Mouse (Mus musculus) hindbrain, embryonic 15.5 days (tissue): Measurements from ENCODE around the gene Tmem189. TPM values are rescaled to one million over a fixed set of nuclear protein-coding genes. Genes with fewer than 3 reads are reported as not detected.

Experiments used
- ATAC-seq: fragments of 200-750 bp; cut with Nextera tagmentation; 2 replicates; pipeline ENCODE4 v1.8.0; 2017; ENCODE audit warnings: low read depth, moderate number of reproducible peaks, moderate TSS enrichment; ENCODE audit not compliant: low FRiP score
- H3K27ac ChIP-seq: fragments of 300-500 bp; sonication (generic); replicated peaks from 2 replicates; pipeline ENCODE4 v1.5.1; 2015; ENCODE audit warnings: mild to moderate bottlenecking, inconsistent platforms
- H3K27me3 ChIP-seq: fragments of 300-500 bp; sonication (generic); 2 replicates; pipeline ENCODE4 v1.6.1; 2015; ENCODE audit warnings: control low read depth, inconsistent platforms
- H3K36me3 ChIP-seq: fragments of 300-500 bp; sonication (generic); 2 replicates; pipeline ENCODE4 v1.6.1; 2015; ENCODE audit warnings: control low read depth, inconsistent platforms
- H3K4me1 ChIP-seq: fragments of 300-500 bp; sonication (generic); replicated peaks from 2 replicates; pipeline ENCODE4 v1.6.1; 2015; ENCODE audit warnings: control low read depth, inconsistent platforms
- H3K4me2 ChIP-seq: fragments of 300-500 bp; sonication (generic); 2 replicates; pipeline ENCODE4 v1.6.1; 2015; ENCODE audit warnings: moderate library complexity, mild to moderate bottlenecking, inconsistent platforms
- H3K4me3 ChIP-seq: fragments of 300-500 bp; sonication (generic); 2 replicates; pipeline ENCODE4 v1.5.1; 2015; ENCODE audit warnings: mild to moderate bottlenecking, inconsistent platforms
- H3K9ac ChIP-seq: fragments of 300-500 bp; sonication (generic); 2 replicates; pipeline ENCODE4 v1.6.1; 2015; ENCODE audit warnings: inconsistent platforms
- H3K9me3 ChIP-seq: fragments of 300-500 bp; sonication (generic); 2 replicates; pipeline ENCODE4 v1.6.1; 2016; ENCODE audit warnings: control low read depth, inconsistent platforms
- WGBS: fragments of 180-500 bp; shearing (Covaris S2); methylation state at CpG from one replicate; pipeline ENCODE4 v1.1.7; 2015; 5-methylcytosine and 5-hydroxymethylcytosine counted together
- polyA plus RNA-seq: library from polyadenylated mRNA; unstranded; fragments of >200 nt; fragmentation: Nextera tagmentation; extraction: Ambion mirVana; gene quantifications from 2 replicates; pipeline ENCODE4 v1.2.1, GENCODE M21; 2015

Gene Tmem189
- polyA plus RNA-seq, 1 experiment from 2014 or later, result 42.5 TPM

DNA sequence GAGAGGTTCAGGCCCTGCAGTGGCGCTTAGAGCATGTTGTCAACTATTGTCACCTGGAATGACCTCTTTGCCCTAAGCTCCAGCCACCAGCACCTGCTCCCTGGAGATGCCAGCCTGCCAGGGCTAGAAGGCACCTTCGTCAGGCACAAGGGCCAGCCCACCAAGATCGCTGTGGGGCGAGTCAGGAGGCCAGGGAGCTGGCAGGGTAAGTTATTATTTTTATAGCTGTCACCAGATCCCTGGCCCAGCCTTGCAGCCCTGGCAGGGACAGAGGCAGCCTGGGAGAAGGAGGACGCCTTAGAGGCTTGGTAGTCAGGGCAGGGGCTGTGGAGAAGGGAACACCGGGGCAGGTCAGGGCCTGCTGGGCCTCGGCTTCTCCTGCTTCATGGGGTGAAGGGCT is 6.5 kb upstream of the Tmem189 start:
- peaks cover 10% of the 10 kb centered on the region for H3K27me3 ChIP-seq
- no peak overlapping the region for H3K4me3 ChIP-seq
- H3K36me3 ChIP-seq, result no peaks in the 10 kb centered on the region
- H3K4me2 ChIP-seq, result no peak overlapping the region
- H3K9me3 ChIP-seq, result no peaks in the 10 kb centered on the region
- no peak overlapping the region for H3K27ac ChIP-seq
- WGBS, result 87% methylated on average over 7 of the region's 7 CpGs
- H3K4me1 ChIP-seq, result no peaks in the 10 kb centered on the region
- no peak overlapping the region for H3K9ac ChIP-seq
- ATAC-seq, result no peak

DNA sequence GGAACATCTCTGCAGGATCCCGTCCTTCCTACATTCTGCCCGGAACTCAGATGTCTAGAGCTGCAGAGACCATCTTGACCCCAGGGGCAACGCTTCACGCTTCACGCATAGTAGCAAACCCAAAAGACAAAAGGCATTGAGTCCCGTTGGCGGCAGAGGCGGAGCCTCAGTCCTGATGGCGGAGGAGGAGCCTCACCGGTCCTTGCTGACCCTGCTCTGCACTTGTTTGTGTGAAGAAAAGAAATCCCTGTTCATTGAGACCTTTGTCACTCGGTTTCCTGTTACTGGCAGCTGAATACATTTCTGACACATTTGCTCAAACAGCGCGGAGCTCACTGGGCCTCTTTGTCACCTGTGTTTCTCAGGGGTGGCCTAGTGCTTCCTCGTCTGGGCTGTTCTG is 5.9 kb upstream of the Tmem189 start:
- Histone ChIP-seq H3K9ac (no peak overlapping the region), H3K27me3 (peaks cover 17% of the 10 kb centered on the region), H3K36me3 (no peaks in the 10 kb centered on the region), H3K4me2 (no peak overlapping the region), H3K27ac (no peak overlapping the region), H3K4me1 (peaks cover 2% of the 10 kb centered on the region), H3K9me3 (no peaks in the 10 kb centered on the region), H3K4me3 (no peak overlapping the region)
- WGBS, result 61% methylated on average over 14 of the region's 14 CpGs
- ATAC-seq, result no peak

DNA sequence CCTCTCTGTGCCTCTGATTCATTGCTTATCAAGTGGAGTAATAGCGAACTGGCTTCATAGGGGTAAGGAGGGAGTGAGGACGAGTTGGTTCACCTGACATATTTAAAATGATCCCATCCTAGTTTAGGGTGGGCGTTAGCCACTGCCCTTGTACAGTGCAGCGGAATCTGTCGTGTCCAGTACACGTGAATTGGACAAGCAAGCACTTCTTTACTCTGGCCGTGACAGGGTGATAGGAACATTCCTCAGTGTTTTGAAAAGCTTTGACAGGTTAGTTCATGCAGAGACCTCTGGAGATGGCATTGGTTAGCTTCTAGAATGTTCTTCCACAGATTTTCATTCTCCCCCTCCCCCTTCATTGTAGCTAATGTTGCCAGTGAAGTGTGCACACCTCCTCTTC is 5.3 kb upstream of the Tmem189 start:
- no peaks in the 10 kb centered on the region for H3K9me3 ChIP-seq
- ATAC-seq, result no peak
- H3K4me3 ChIP-seq, result no peak overlapping the region
- no peak overlapping the region for H3K27ac ChIP-seq
- peaks cover 4% of the 10 kb centered on the region for H3K4me1 ChIP-seq
- H3K36me3 ChIP-seq, result no peaks in the 10 kb centered on the region
- peaks cover 19% of the 10 kb centered on the region for H3K27me3 ChIP-seq
- no peak overlapping the region for H3K9ac ChIP-seq
- H3K4me2 ChIP-seq, result no peak overlapping the region
- WGBS, result 98% methylated on average over 7 of the region's 7 CpGs

DNA sequence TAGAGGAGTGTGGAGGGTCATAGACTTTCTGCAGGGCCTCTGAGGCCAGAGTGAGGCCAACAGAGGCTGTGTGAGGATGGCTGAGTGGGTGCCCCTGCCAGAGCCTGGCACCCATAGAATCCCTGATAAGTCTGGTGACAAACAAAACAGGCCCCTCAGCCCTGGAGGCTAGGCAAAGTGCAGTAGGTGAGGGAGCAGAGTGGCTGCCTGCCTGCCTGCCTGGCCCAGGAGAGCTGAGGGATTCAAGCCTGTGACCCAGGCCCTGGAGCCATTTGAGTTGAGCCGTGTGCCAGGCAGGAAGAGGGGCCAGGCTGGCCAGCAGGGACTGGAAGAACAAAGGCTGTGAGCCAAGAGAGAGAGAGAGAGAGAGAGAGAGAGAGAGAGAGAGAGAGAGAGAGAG is 4.6 kb upstream of the Tmem189 start:
- no peak overlapping the region for H3K4me3 ChIP-seq
- ATAC-seq, result no peak
- WGBS, result 59% methylated on average over 1 of the region's 1 CpGs
- H3K9me3 ChIP-seq, result no peaks in the 10 kb centered on the region
- peaks cover 22% of the 10 kb centered on the region for H3K27me3 ChIP-seq
- no peak overlapping the region for H3K9ac ChIP-seq
- peaks cover 11% of the 10 kb centered on the region for H3K4me1 ChIP-seq
- H3K36me3 ChIP-seq, result no peaks in the 10 kb centered on the region
- no peak overlapping the region for H3K4me2 ChIP-seq
- no peak overlapping the region for H3K27ac ChIP-seq

DNA sequence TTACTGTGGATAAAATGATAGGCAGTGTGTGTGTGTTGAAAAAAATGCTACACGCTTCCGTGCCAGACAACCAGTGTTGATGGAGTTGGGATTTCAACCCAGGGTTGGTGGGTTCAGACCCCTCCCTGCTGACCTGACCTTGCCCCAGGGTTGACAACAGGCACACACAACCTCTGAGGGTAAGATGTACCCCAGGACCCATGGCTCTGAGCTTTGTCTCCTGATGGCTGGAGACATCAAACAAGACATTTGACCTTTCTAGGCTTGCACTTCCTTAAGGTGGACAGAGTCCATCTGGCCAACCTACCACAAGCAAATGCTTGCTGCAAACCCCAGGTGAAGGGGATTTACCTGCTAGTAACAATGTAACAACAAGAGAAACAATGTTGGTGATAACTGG is 3.9 kb upstream of the Tmem189 start:
- Histone ChIP-seq H3K36me3 (no peaks in the 10 kb centered on the region), H3K9me3 (no peaks in the 10 kb centered on the region), H3K9ac (no peak overlapping the region), H3K27ac (no peak overlapping the region), H3K27me3 (peaks cover 22% of the 10 kb centered on the region), H3K4me1 (peaks cover 16% of the 10 kb centered on the region), H3K4me3 (no peak overlapping the region), H3K4me2 (no peak overlapping the region)
- 93% methylated on average over 2 of the region's 2 CpGs for WGBS
- no peak for ATAC-seq

DNA sequence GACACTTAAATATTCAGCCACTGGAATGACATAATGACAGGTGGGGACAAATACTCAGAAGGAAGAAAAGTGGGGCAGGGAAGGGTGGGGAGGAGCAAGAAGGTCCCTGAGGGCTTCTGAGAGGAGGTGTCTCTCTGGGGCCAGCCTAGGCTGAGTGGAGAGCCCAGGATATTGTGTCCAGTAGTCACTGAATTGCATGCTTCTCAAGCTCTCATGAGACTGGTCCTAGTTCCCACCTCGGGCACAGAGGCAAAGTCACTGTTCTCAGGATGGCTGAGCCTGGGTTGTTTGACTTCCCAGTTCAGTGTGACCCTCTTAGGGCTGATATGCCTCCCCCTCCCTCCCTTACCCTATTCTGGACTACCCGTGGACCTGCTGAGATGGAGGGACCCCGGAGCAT is 3.2 kb upstream of the Tmem189 start:
- Histone ChIP-seq H3K9ac (no peak overlapping the region), H3K9me3 (no peaks in the 10 kb centered on the region), H3K4me2 (no peak overlapping the region), H3K4me3 (no peak overlapping the region), H3K4me1 (peaks cover 21% of the 10 kb centered on the region), H3K36me3 (no peaks in the 10 kb centered on the region), H3K27me3 (peaks cover 26% of the 10 kb centered on the region), H3K27ac (no peak overlapping the region)
- WGBS, result 66% methylated on average over 3 of the region's 3 CpGs
- ATAC-seq, result no peak

DNA sequence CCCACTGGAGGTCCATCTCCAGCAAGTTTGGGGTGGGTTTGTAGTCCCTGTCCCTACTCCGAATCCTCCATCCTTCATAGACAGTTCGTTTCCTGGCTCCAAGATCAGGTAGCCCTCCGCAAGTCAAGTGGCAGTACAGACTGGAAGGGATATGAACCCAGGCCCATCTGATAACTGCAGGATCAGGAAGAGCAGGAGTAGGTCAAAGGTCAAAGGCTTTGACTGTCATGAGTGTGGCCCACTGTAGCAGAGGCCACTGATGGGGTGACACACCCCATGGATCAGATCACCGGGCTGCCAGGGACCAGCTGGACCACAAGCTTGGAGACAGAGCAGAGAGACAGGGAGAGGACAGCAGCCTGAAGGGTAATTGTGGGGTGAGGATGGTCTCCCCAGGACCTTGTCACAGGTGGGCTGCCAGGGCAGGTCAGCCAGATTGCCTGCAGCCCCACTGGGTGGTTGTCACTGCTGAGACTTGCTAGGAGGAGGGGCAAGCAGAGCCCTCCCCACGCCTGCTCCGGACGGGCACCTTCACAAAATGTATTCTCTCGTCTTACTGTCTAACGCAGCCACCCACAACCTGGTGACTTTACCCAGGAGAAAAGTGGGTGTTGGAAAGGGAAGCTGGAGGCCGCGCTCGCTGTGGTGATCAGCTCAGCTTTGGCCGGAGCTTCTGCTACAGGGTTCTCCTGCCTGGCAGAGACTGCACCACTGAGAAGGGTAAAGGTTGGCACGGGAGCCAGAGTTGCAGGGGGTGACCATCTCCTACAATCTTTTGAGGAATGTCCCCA is 2.4 kb upstream of the Tmem189 start:
- ATAC-seq, result no peak
- Histone ChIP-seq H3K4me2 (no peak overlapping the region), H3K4me1 (peaks cover 21% of the 10 kb centered on the region)

DNA sequence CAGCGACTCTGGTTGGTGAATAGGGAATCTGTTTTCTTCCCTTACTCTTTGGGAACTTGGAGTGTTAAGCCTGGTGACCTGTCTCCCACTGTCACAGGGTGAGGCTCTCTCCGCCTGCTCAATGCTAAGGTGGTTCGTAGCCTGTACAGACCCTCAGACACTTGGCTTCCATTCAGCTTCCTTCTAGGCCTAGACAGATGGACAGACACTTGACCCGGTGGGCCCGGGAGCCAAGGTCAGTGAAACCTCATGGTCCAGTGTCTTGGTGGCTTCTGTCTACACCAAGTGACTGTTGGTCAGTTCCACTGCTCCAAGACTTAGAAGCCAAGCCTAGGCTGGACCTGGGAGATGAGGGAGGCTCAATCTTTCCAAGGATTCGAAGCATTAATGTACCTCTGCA is 1.8 kb upstream of the Tmem189 start:
- no peak for ATAC-seq
- Histone ChIP-seq H3K4me3 (no peak overlapping the region), H3K36me3 (no peaks in the 10 kb centered on the region), H3K9me3 (no peaks in the 10 kb centered on the region), H3K4me2 (no peak overlapping the region), H3K9ac (no peak overlapping the region), H3K4me1 (peaks cover 21% of the 10 kb centered on the region), H3K27ac (no peak overlapping the region), H3K27me3 (peaks cover 39% of the 10 kb centered on the region)
- WGBS, result 91% methylated on average over 6 of the region's 6 CpGs

More for the DNA sequence above, 2.4 kb upstream of the Tmem189 start:
- 90% methylated on average over 14 of the region's 14 CpGs for WGBS
- peaks cover 34% of the 10 kb centered on the region for H3K27me3 ChIP-seq
- no peak overlapping the region for H3K4me3 ChIP-seq
- no peak overlapping the region for H3K9ac ChIP-seq
- no peaks in the 10 kb centered on the region for H3K9me3 ChIP-seq
- no peaks in the 10 kb centered on the region for H3K36me3 ChIP-seq
- no peak overlapping the region for H3K27ac ChIP-seq

DNA sequence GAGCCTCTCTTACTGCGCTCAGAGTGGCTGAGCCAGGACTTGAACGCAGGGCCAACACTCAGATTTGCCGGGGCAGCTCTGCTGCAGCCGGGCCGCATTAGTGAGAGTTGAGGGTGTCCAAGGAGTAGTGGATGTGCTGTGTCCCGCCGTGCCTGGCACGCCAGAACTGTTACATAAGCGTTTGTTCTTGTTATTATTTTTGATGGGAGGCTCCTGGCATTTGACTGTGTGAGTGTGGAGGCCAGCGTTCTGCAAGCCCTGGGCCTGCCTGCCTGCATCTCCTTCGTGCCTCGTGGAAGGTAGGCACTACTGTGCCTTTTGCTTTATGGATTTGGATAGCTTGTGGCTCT is 1.3 kb upstream of the Tmem189 start:
- Histone ChIP-seq H3K9ac (no peak overlapping the region), H3K27ac (no peak overlapping the region), H3K4me3 (peak overlapping the region; percentile 22; the same call in 1 of the 2 replicates), H3K36me3 (no peaks in the 10 kb centered on the region), H3K27me3 (peaks cover 41% of the 10 kb centered on the region), H3K9me3 (no peaks in the 10 kb centered on the region), H3K4me1 (peaks cover 21% of the 10 kb centered on the region), H3K4me2 (peak overlapping the region; percentile 97; the same call in 1 of the 2 replicates)
- no peak for ATAC-seq
- 86% methylated on average over 12 of the region's 12 CpGs for WGBS

DNA sequence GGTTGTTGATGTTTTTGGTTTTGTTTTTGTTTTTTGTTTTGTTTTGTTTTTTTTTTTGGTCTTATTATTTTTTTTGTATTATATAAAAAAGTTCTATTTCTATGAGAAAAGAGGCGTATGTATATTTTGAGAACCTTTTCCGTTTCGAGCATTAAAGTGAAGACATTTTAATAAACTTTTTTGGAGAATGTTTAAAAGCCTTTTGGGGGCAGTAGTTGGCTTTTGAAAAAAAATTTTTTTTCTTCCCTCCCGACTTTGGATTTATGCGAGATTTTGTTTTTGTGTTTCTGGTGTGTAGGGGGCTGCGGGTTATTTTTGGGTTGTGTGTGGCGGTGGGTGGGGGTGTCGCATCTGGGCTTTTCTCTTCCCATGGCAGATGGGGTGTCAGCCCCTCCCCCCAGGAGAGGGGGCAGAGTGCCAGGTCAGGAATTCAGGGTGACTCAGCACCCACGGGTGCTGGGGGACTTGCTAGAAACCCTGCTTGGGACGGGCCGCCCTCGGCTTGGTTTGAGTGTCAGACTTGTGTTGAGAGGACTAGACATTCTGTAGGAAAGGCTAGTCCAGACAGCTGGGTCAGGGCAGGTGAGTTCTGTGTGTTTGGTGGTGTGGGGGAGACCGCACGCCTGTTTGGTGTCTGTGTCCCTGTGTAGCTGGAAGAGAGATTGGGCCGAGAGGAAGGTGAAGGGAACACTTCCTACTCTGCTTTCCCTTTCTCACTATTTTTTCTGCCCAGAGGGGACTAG is 768 bp upstream of the Tmem189 start:
- Histone ChIP-seq H3K36me3 (no peaks in the 10 kb centered on the region), H3K9me3 (no peaks in the 10 kb centered on the region), H3K4me3 (peak overlapping the region; percentile 59), H3K4me1 (peaks cover 21% of the 10 kb centered on the region), H3K27ac (no peak overlapping the region), H3K9ac (no peak overlapping the region), H3K4me2 (peak overlapping the region; percentile 97), H3K27me3 (peaks cover 41% of the 10 kb centered on the region)
- no peak for ATAC-seq
- WGBS, result 64% methylated on average over 15 of the region's 15 CpGs

DNA sequence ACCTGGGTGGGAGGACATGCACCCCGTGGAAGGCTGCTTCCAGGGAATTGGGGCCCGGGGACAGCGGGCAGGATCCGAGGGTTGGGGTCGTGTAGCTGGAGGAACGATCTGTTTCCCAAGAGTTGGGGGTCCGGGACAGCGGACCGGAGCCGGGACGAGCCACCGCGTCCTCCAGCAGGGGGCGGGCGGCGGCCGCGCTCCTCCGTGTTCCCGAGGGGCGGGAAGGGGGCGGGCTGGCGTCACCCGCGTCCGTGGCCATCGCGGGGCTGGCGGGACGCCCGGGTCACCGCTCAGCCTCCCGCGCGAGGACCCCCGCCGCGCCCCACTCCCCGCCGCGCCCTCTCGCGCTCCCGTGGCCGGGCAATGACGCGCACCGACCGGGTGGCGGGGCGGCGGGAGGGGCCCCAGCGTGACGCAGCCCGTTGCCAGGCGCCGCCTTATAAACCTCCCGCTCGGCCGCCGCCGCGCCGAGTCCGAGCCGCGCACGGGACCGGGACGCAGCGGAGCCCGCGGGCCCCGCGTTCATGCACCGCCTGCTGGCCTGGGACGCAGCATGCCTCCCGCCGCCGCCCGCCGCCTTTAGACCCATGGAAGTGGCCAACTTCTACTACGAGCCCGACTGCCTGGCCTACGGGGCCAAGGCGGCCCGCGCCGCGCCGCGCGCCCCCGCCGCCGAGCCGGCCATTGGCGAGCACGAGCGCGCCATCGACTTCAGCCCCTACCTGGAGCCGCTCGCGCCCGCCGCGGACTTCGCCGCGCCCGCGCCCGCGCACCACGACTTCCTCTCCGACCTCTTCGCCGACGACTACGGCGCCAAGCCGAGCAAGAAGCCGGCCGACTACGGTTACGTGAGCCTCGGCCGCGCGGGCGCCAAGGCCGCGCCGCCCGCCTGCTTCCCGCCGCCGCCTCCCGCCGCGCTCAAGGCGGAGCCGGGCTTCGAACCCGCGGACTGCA is 847 bp downstream of the Tmem189 start, which contains the start of gene Cebpb:
Gene Cebpb (plus strand): TSS at position 418 of the 954 bp plus-strand sequence.
- H3K27me3 ChIP-seq, result peaks cover 46% of the 10 kb centered on the region
- peak within 1 kb of the TSS; percentile 56 for H3K9ac ChIP-seq
- H3K27ac ChIP-seq, result 0 out of 2 replicates have a peak within 1 kb of the TSS, but pooled peaks have one; percentile 9
- H3K4me2 ChIP-seq, result peak within 1 kb of the TSS; percentile 97
- H3K9me3 ChIP-seq, result no peaks in the 10 kb centered on the region
- 0% methylated on average over 90 of the region's 147 CpGs for WGBS
- peak; percentile 68 for ATAC-seq
- no peaks in the 10 kb centered on the region for H3K36me3 ChIP-seq
- peaks cover 21% of the 10 kb centered on the region for H3K4me1 ChIP-seq
- peak within 1 kb of the TSS; percentile 59 for H3K4me3 ChIP-seq
